Mouse (Mus musculus) CH12.LX (cell line): Measurements from ENCODE around the gene Hpn. TPM values are rescaled to one million over a fixed set of nuclear protein-coding genes. Genes with fewer than 3 reads are reported as not detected.
A peak's percentile ranks its signal among the peaks of the same experiment; 100 is the strongest.

Experiments
- DNase-seq: peaks from one replicate; pipeline ENCODE4 v3.0.0-alpha.2; 2013; ENCODE audit errors: extremely low read depth
- H3K27ac ChIP-seq: 2 replicates; pipeline ENCODE4 v1.5.1; 2012; ENCODE audit warnings: low read depth, mild to moderate bottlenecking, control low read depth, moderate library complexity; ENCODE audit not compliant: insufficient read depth
- H3K27me3 ChIP-seq: replicated peaks from 2 replicates; pipeline ENCODE3; 2012; ENCODE audit warnings: inconsistent platforms
- H3K36me3 ChIP-seq, 2 experiments: replicated peaks in 1 of 2; 2 replicates each; pipeline versions ENCODE3 to v1.6.1; 2012; ENCODE audit warnings: inconsistent platforms in 1 of 2, low read length in 1 of 2, mild to moderate bottlenecking in 1 of 2, mixed read lengths in 1 of 2, moderate library complexity in 1 of 2; ENCODE audit not compliant: control insufficient read depth in 1 of 2, insufficient read depth in 1 of 2
- H3K4me1 ChIP-seq, 2 experiments: 2 replicates each; pipeline ENCODE4 v1.6.1; 2012; ENCODE audit warnings: inconsistent platforms in 1 of 2, moderate library complexity in 1 of 2; ENCODE audit not compliant: insufficient read depth in 2 of 2, control insufficient read depth in 1 of 2
- H3K4me2 ChIP-seq: 2 replicates; pipeline ENCODE4 v1.6.1; 2012; ENCODE audit warnings: low read depth, mild to moderate bottlenecking, control low read depth; ENCODE audit not compliant: poor library complexity, insufficient read depth, severe bottlenecking
- H3K4me3 ChIP-seq, 3 experiments: fragments of 150-350 bp in 1 of 3; sonication (generic) in 1 of 3; replicated peaks in 1 of 3; 2 replicates each; pipeline versions ENCODE3 to v1.5.1; 2011 to 2012; ENCODE audit warnings: low read depth in 2 of 3, low read length in 2 of 3, mild to moderate bottlenecking in 2 of 3, moderate library complexity in 2 of 3, control low read depth in 1 of 3, improper control_type of control experiment in 1 of 3, inconsistent platforms in 1 of 3, mixed read lengths in 1 of 3; ENCODE audit not compliant: poor library complexity in 1 of 3
- H3K79me2 ChIP-seq: replicated peaks from 2 replicates; pipeline ENCODE4 v1.6.1; 2012; ENCODE audit warnings: mild to moderate bottlenecking, moderate library complexity; ENCODE audit not compliant: control insufficient read depth, poor library complexity, insufficient read depth, severe bottlenecking; ENCODE audit errors: extremely low read depth
- H3K9ac ChIP-seq: 2 replicates; pipeline ENCODE4 v1.6.1; 2012; ENCODE audit warnings: low read depth, mild to moderate bottlenecking, control low read depth, moderate library complexity; ENCODE audit not compliant: insufficient read depth
- H3K9me3 ChIP-seq: replicated peaks from 2 replicates; pipeline ENCODE3; 2012; ENCODE audit warnings: low read length, inconsistent platforms, mixed read lengths
- CHD2 ChIP-seq: IDR thresholded peaks from 2 replicates; pipeline ENCODE4 v1.6.1; 2011; ENCODE audit warnings: low read length, improper control_type of control experiment
- CTCF ChIP-seq, 2 experiments: IDR thresholded peaks in 1 of 2; conservative IDR thresholded peaks in 1 of 2; 2 replicates each; pipeline ENCODE4 v1.5.1; 2011 to 2012; ENCODE audit warnings: low read depth in 2 of 2, low read length in 2 of 2, improper control_type of control experiment in 1 of 2, inconsistent platforms in 1 of 2, mild to moderate bottlenecking in 1 of 2, moderate library complexity in 1 of 2
- ELF1 ChIP-seq: IDR thresholded peaks from 2 replicates; pipeline ENCODE4 v1.6.1; 2014; ENCODE audit warnings: low read depth, mild to moderate bottlenecking, inconsistent platforms, low read length, improper control_type of control experiment
- EP300 ChIP-seq: IDR thresholded peaks from 2 replicates; pipeline ENCODE4 v1.6.1; 2011; ENCODE audit warnings: low read length, improper control_type of control experiment
- ETS1 ChIP-seq: conservative IDR thresholded peaks from 2 replicates; pipeline ENCODE4 v1.6.1; 2012; ENCODE audit warnings: low read depth, mild to moderate bottlenecking, inconsistent platforms, low read length, improper control_type of control experiment, moderate library complexity
- GABPA ChIP-seq: IDR thresholded peaks from 2 replicates; pipeline ENCODE4 v1.6.1; 2012; ENCODE audit warnings: low read depth, low read length, improper control_type of control experiment, inconsistent platforms; ENCODE audit not compliant: insufficient replicate concordance
- JUND ChIP-seq: conservative IDR thresholded peaks from 2 replicates; pipeline ENCODE4 v1.6.1; 2011; ENCODE audit warnings: low read depth, low read length, improper control_type of control experiment
- MAFK ChIP-seq: IDR thresholded peaks from 2 replicates; pipeline ENCODE4 v1.6.1; 2011; ENCODE audit warnings: low read length, improper control_type of control experiment; ENCODE audit not compliant: insufficient replicate concordance
- MAX ChIP-seq: IDR thresholded peaks from 2 replicates; pipeline ENCODE4 v1.6.1; 2011; ENCODE audit warnings: low read length, improper control_type of control experiment
- MAZ ChIP-seq: IDR thresholded peaks from 2 replicates; pipeline ENCODE4 v1.6.1; 2012; ENCODE audit warnings: low read depth, mild to moderate bottlenecking, inconsistent platforms, low read length, improper control_type of control experiment, moderate library complexity
- MEF2A ChIP-seq: IDR thresholded peaks from 2 replicates; pipeline ENCODE4 v1.6.1; 2014; ENCODE audit warnings: low read depth, mild to moderate bottlenecking, inconsistent platforms, low read length, improper control_type of control experiment, borderline replicate concordance
- MXI1 ChIP-seq: IDR thresholded peaks from 2 replicates; pipeline ENCODE4 v1.6.1; 2011; ENCODE audit warnings: mild to moderate bottlenecking, low read depth, low read length, improper control_type of control experiment
- MYC ChIP-seq: IDR thresholded peaks from 2 replicates; pipeline ENCODE4 v1.6.1; 2011; ENCODE audit warnings: low read depth, mild to moderate bottlenecking, improper control_type of control experiment, low read length
- NELFE ChIP-seq: IDR thresholded peaks from 2 replicates; pipeline ENCODE4 v1.6.1; 2011; ENCODE audit warnings: low read depth, low read length, improper control_type of control experiment
- NRF1 ChIP-seq: IDR thresholded peaks from 2 replicates; pipeline ENCODE4 v1.6.1; 2014; ENCODE audit warnings: low read depth, mild to moderate bottlenecking, inconsistent platforms, low read length, improper control_type of control experiment, moderate library complexity
- PAX5 ChIP-seq: IDR thresholded peaks from 2 replicates; pipeline ENCODE4 v1.6.1; 2012; ENCODE audit warnings: low read length, inconsistent platforms, mixed read lengths
- POLR2A ChIP-seq: IDR thresholded peaks from 2 replicates; pipeline ENCODE4 v1.6.1; 2011; ENCODE audit warnings: low read depth, mild to moderate bottlenecking, improper control_type of control experiment, low read length
- POLR2AphosphoS2 ChIP-seq: IDR thresholded peaks from 2 replicates; pipeline ENCODE4 v1.6.1; 2011; ENCODE audit warnings: low read depth, low read length, improper control_type of control experiment
- RAD21 ChIP-seq: IDR thresholded peaks from 2 replicates; pipeline ENCODE4 v1.6.1; 2011; ENCODE audit warnings: low read depth, mild to moderate bottlenecking, low read length, improper control_type of control experiment, moderate library complexity
- TCF12 ChIP-seq: IDR thresholded peaks from 2 replicates; pipeline ENCODE4 v1.6.1; 2014; ENCODE audit warnings: low read depth, mild to moderate bottlenecking, inconsistent platforms, low read length, improper control_type of control experiment
- USF1 ChIP-seq: IDR thresholded peaks from 2 replicates; pipeline ENCODE4 v1.6.1; 2014; ENCODE audit warnings: low read depth, mild to moderate bottlenecking, inconsistent platforms, low read length, improper control_type of control experiment
- USF2 ChIP-seq: conservative IDR thresholded peaks from 2 replicates; pipeline ENCODE4 v1.6.1; 2011; ENCODE audit warnings: low read depth, low read length, improper control_type of control experiment
- ZKSCAN1 ChIP-seq: IDR thresholded peaks from 2 replicates; pipeline ENCODE4 v1.6.1; 2012; ENCODE audit warnings: low read depth, inconsistent platforms, low read length, improper control_type of control experiment, borderline replicate concordance
- ZMIZ1 ChIP-seq: IDR thresholded peaks from 2 replicates; pipeline ENCODE4 v1.6.1; 2012; ENCODE audit warnings: low read depth, mild to moderate bottlenecking, inconsistent platforms, low read length, improper control_type of control experiment
- dilution Hi-C: fragments of 300-500 bp; cut with MboI; formaldehyde crosslinking; loops from 2 replicates; pipeline ENCODE4 v1.14.3; 2020; ENCODE audit warnings: low sequenced_read_pairs; ENCODE audit not compliant: extremely low pct_unique_long_range_greater_than_20kb, extremely low pct_ligation_motif_present
- in situ Hi-C: fragments of 300-500 bp; cut with MboI; formaldehyde crosslinking; loops from 3 replicates; pipeline ENCODE4 v1.14.3; 2019; ENCODE audit warnings: low sequenced_read_pairs, low pct_ligation_motif_present, low pct_unique_long_range_greater_than_20kb, mixed read lengths
- polyA plus RNA-seq: library from polyadenylated mRNA; unstranded; fragments of >175 nt; gene quantifications from 2 replicates; pipeline ENCODE4 v1.2.1, GENCODE M21; 2012; ENCODE audit warnings: low read depth; ENCODE audit not compliant: insufficient read length
- total RNA-seq, 2 experiments: library from RNA; depleted of rRNA; stranded (reverse); fragments of 300-350 nt in 1 of 2; fragments of >200 nt in 1 of 2; gene quantifications; 2 replicates each; pipeline ENCODE4 v1.2.3; 2012 to 2014

The Hpn gene
- total and polyA plus RNA-seq, 3 experiments, result 3.0 to 16.7 (median 8.7) TPM

DNA sequence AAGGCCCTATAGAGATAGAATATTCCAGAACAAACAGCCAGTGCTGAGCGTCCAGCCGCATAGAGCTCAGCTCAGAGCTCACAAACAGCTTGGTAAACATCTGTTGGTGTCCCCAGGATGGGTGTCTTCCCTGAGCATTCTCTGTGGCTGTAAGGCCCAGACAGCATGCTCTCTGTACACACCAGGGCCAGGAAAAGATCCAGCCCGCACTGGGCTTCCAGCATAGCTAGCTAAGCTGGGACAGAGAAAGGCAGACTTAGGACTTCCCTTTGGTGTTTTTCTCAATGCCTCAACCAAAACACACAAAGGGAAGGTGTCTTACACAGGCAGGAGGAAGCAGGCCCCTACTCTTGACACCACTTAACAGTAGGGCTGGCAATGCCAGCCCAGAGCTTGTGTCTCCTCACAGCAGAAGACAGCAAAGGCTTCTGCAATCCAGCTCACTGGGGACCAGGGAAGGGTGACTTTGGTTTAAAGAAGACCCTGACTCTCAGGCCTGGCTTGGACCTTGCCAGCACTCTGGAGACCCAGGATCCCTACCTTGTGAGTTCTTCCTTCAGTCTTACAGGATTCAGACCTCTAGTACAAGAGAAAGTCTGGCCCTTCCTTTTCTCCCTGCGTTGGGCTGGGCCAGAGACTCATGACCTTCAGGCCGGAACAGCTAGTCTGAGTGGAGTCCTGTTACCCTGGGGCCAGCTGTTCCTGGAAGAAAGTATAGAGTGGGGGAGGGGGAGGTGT is 40.4 kb upstream of the Hpn start, which contains the start of gene Gramd1a (continued):
- TF ChIP-seq ZKSCAN1, result no peak
- no peak for TF ChIP-seq NELFE
- peak; percentile 35; the same call in 1 of the 2 replicates for TF ChIP-seq ETS1

DNA sequence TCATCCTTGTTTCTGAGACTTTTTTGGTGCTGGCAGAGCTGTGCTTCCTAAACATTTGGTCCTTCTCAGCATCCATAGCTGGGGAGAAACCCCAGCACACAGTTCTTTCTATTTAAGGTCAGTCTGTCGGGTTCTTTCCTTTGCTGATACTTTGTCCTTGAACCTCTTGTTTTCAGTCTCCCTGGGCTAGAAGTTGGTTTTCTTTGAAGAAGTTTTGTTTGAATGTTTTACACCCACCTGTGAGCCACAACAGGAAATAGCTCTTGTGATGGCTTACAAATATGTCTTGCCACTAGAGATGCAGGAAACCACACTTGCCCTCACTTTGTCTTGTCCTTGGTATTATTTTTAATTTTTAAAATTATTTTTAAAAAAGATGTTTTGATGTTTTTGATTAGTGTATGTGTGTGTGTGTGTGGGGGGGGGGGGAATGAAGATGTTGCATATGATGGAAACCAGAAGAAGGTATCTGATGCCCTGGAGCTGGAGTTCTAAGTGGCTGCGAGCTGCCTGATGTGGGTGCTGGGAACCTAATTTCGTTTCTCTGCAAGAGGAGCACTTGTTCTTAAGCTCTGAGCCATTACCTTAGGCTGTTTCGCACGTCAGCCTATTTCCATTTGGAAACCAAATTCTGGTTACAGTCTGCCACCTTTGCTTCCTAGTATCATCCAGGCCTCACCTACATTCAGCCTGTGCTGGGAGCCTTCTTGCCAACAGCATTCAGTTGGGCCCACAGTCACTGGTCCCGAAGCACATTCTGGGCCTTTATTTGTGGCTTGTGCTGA is 38.6 kb upstream of the Hpn start:
- Histone ChIP-seq H3K36me3 (peaks cover 0 to 10% of the 10 kb centered on the region in 2 experiments), H3K79me2 (peaks cover 18% of the 10 kb centered on the region), H3K27me3 (no peaks in the 10 kb centered on the region), H3K4me3 (peak overlapping the region in 1 of 3 experiments; percentile 55), H3K9me3 (no peaks in the 10 kb centered on the region), H3K9ac (no peak overlapping the region), H3K27ac (peak overlapping the region; percentile 59), H3K4me1 (peaks cover 13 to 61% of the 10 kb centered on the region in 2 experiments), H3K4me2 (peak overlapping the region; percentile 72; the same call in 1 of the 2 replicates)
- in situ Hi-C loops (no loop called here), dilution Hi-C loops (no loop called here)
- 0 out of 2 replicates have a peak, but pooled peaks have one; percentile 8 for TF ChIP-seq ELF1
- TF ChIP-seq PAX5, result no peak
- DNase-seq, result no peak

DNA sequence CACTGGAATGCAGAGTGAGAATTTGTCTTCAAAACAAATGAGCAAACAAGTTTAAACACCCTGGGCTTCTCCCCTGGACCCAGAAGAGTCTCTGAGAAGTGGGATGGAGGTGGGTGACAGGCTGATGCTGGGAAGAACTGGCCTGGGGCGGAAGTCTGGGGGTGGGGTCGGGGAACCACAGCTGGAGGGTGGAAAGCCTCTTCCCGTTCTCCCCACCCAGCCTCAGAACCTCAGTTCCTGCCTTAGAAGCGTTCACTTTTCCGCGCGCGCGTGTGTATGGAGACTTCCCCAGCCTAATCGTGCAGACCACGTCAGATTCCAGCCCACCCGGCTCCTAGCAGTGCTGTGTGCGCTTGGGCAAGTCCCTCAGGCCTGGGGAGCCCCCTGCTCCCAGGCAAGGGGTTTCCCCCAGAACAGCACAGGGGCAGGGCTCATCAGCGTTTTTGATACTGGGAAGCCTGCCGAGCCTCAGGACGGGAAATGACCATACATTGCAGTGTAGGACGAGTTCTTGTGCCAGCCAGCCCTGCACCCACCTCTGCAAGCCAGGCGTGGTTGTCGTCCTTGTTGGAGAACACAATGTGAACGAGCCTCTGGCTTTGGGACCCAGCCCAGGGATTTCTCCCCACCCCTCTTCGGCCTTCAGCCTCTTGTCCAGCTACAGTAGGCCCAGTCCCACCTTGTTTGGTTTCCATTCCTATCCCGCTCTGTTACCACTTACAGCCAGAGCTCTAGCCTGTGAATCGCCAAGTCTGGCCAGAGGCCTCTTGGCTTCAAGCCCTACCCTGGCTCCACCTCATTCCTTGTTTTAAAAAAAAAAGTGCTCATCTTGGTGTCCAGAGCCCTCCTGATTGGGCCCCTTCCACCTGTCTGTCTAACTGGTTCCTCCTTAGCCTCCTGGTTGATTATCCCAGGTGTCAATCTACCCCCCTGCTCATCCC is 36.5 kb upstream of the Hpn start:
- Histone ChIP-seq H3K27ac (peak overlapping the region; percentile 89), H3K79me2 (peaks cover 39% of the 10 kb centered on the region), H3K9me3 (no peaks in the 10 kb centered on the region), H3K36me3 (peaks cover 11 to 28% of the 10 kb centered on the region in 2 experiments), H3K4me2 (peak overlapping the region; percentile 72), H3K9ac (peak overlapping the region; percentile 85), H3K4me1 (peaks cover 21 to 55% of the 10 kb centered on the region in 2 experiments), H3K27me3 (no peaks in the 10 kb centered on the region), H3K4me3 (peak overlapping the region; percentile 82 to 97 (median 96))
- dilution Hi-C loops, result no loop called here
- DNase-seq, result peak; percentile 88
- in situ Hi-C loops, result no loop called here
- 0 out of 2 replicates have a peak, but pooled peaks have one; percentile 18 for TF ChIP-seq MAZ
- TF ChIP-seq MEF2A, result no peak; the same call in 1 of the 2 replicates
- TF ChIP-seq CTCF (conservative IDR thresholded peaks at IDR 0.05 in 1 of 2, IDR thresholded peaks at IDR 0.05 in 1 of 2; ENCODE audit: low read depth in 2 of 2, low read length in 2 of 2), result no peak
- no peak for TF ChIP-seq JUND
- no peak for TF ChIP-seq MXI1
- TF ChIP-seq MYC, result peak; percentile 3; the same call in 1 of the 2 replicates
- TF ChIP-seq NRF1, result peak; percentile 44; the same call in 1 of the 2 replicates
- TF ChIP-seq ZKSCAN1, result no peak
- TF ChIP-seq CHD2, result peak; percentile 30; the same call in 1 of the 2 replicates
- peak; percentile 48; the same call in 1 of the 2 replicates for TF ChIP-seq MAFK
- TF ChIP-seq GABPA, result no peak
- TF ChIP-seq RAD21, result no peak
- TF ChIP-seq TCF12, result peak; percentile 22; the same call in 1 of the 2 replicates
- TF ChIP-seq POLR2AphosphoS2, result no peak
- TF ChIP-seq EP300, result no peak; the same call in 1 of the 2 replicates
- TF ChIP-seq USF2, result no peak
- 0 out of 2 replicates have a peak, but pooled peaks have one; percentile 40 for TF ChIP-seq MAX
- peak; percentile 56; the same call in 1 of the 2 replicates for TF ChIP-seq POLR2A
- no peak for TF ChIP-seq USF1
- TF ChIP-seq PAX5, result no peak
- no peak for TF ChIP-seq ZMIZ1
